Mouse (Mus musculus) intestine, postnatal 0 days (tissue): ENCODE measurements around the gene Ckap5. TPM values are rescaled to one million over a fixed set of nuclear protein-coding genes. Genes with fewer than 3 reads are reported as not detected.
A peak's percentile ranks its signal among the peaks of the same experiment; 100 is the strongest.

Experiments used
- ATAC-seq: fragments of 200-750 bp; cut with Nextera tagmentation; 2 replicates; pipeline ENCODE4 v1.8.0; 2017; ENCODE audit warnings: mild to moderate bottlenecking, moderate TSS enrichment, moderate library complexity
- H3K27ac ChIP-seq: fragments of 300-500 bp; sonication (generic); 2 replicates; pipeline ENCODE4 v1.5.1; 2014; ENCODE audit warnings: mild to moderate bottlenecking, low read depth, low read length, moderate library complexity
- H3K27me3 ChIP-seq: fragments of 300-500 bp; sonication (generic); replicated peaks from 2 replicates; pipeline ENCODE4 v1.6.1; 2014; ENCODE audit warnings: low read length, mixed read lengths; ENCODE audit not compliant: control insufficient read depth, insufficient read depth
- H3K36me3 ChIP-seq: fragments of 300-500 bp; sonication (generic); 2 replicates; pipeline ENCODE4 v1.6.1; 2014; ENCODE audit warnings: mild to moderate bottlenecking, moderate library complexity; ENCODE audit not compliant: control insufficient read depth, insufficient read depth
- H3K4me1 ChIP-seq: fragments of 300-500 bp; sonication (generic); replicated peaks from 2 replicates; pipeline ENCODE4 v1.6.1; 2014; ENCODE audit warnings: antibody characterized with exemption, low read length, mixed read lengths; ENCODE audit not compliant: control insufficient read depth, insufficient read depth
- H3K4me2 ChIP-seq: fragments of 300-500 bp; sonication (generic); replicated peaks from 2 replicates; pipeline ENCODE4 v1.6.1; 2014; ENCODE audit warnings: low read depth, mild to moderate bottlenecking, moderate library complexity
- H3K4me3 ChIP-seq: fragments of 300-500 bp; sonication (generic); 2 replicates; pipeline ENCODE4 v1.5.1; 2014; ENCODE audit warnings: low read depth, low read length
- H3K9ac ChIP-seq: fragments of 300-500 bp; sonication (generic); 2 replicates; pipeline ENCODE4 v1.6.1; 2014; ENCODE audit warnings: mild to moderate bottlenecking, low read depth, low read length
- H3K9me3 ChIP-seq: fragments of 300-500 bp; sonication (generic); 2 replicates; pipeline ENCODE4 v1.6.1; 2016; ENCODE audit warnings: mixed run types; ENCODE audit not compliant: control insufficient read depth
- CTCF ChIP-seq: sonication (generic); IDR thresholded peaks from 2 replicates; pipeline ENCODE4 v1.5.1; 2016; ENCODE audit warnings: low read depth, mild to moderate bottlenecking, control low read depth, antibody characterized with exemption, moderate library complexity
- WGBS: fragments of 180-500 bp; shearing (Covaris S2); extraction: QIAGEN DNeasy Blood & Tissue Kit; methylation state at CpG from one replicate; pipeline ENCODE4 v1.1.7; 2014; 5-methylcytosine and 5-hydroxymethylcytosine counted together
- polyA plus RNA-seq: library from polyadenylated mRNA; unstranded; fragments of >200 nt; fragmentation: Nextera tagmentation; extraction: Ambion mirVana; gene quantifications from 2 replicates; pipeline ENCODE4 v1.2.1, GENCODE M21; 2015

Ckap5 gene
- polyA plus RNA-seq, 1 experiment from 2014 or later: 19.3 TPM

DNA sequence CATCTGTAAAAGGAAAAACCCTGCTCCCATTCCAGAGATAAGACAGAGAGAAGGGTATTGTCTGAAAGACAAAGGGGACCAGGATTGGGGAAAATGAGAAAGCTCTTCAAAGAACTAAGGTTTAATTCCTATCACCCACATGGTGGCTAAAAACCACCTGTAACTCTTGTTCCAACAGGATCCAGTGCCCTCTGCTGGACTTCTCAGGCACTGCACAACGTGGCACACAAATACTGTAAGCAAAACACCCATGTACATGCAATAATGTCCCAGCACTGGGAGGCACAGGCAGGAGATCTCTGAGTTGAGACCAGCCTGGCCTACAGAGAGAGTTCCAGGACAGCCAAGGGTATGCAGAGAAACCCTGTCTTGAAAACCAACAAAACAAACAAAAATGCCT, 120.2 kb downstream of the Ckap5 start:
- WGBS: 40% methylated on average over 1 of the region's 1 CpGs
- no peak overlapping the region for H3K9ac ChIP-seq
- ATAC-seq: no peak
- H3K36me3 ChIP-seq: peaks cover 47% of the 10 kb centered on the region
- H3K4me3 ChIP-seq: no peak overlapping the region
- peak; percentile 78 for TF ChIP-seq CTCF
- H3K4me1 ChIP-seq: no peaks in the 10 kb centered on the region; the same call in 1 of the 2 replicates
- H3K9me3 ChIP-seq: no peaks in the 10 kb centered on the region
- no peak overlapping the region; the same call in 1 of the 2 replicates for H3K27ac ChIP-seq
- H3K4me2 ChIP-seq: no peak overlapping the region
- H3K27me3 ChIP-seq: no peaks in the 10 kb centered on the region

- 2% methylated on average over 15 of the region's 15 CpGs for WGBS
- peak; percentile 1; the same call in 1 of the 2 replicates for ATAC-seq
- H3K4me2 ChIP-seq: peak overlapping the region; percentile 84
- H3K4me3 ChIP-seq: peak overlapping the region; percentile 82
- peaks cover 45% of the 10 kb centered on the region for H3K36me3 ChIP-seq
- H3K4me1 ChIP-seq: no peaks in the 10 kb centered on the region; the same call in 1 of the 2 replicates
- H3K9ac ChIP-seq: peak overlapping the region; percentile 65
- no peaks in the 10 kb centered on the region for H3K27me3 ChIP-seq
- peak overlapping the region; percentile 89 for H3K27ac ChIP-seq
- no peaks in the 10 kb centered on the region for H3K9me3 ChIP-seq
- no peak for TF ChIP-seq CTCF
These were observed 122.6 kb downstream of the Ckap5 start for GRCm38 (mm10) chr2:91649152-91649551.

GRCm38 (mm10) chr2:91649553-91650359, 123.2 kb downstream of the Ckap5 start, which contains the start of the genes Zfp408 and Arhgap1:
Zfp408 (minus strand) TSS chr2:91649791.
Arhgap1 (plus strand) TSS chr2:91649860.
- Histone ChIP-seq H3K36me3 (peaks cover 45% of the 10 kb centered on the region), H3K4me1 (no peaks in the 10 kb centered on the region; the same call in 1 of the 2 replicates), H3K27ac (peak within 1 kb of the TSS; percentile 89), H3K27me3 (no peaks in the 10 kb centered on the region), H3K9ac (peak within 1 kb of the TSS; percentile 65), H3K4me2 (peak within 1 kb of the TSS; percentile 84), H3K4me3 (peak within 1 kb of the TSS; percentile 82), H3K9me3 (no peaks in the 10 kb centered on the region)
- TF ChIP-seq CTCF: peak; percentile 7; the same call in 1 of the 2 replicates
- under 1% methylated on average over 44 of the region's 44 CpGs for WGBS
- ATAC-seq: peak; percentile 90

GRCm38 (mm10) chr2:91650360-91650995, 123.9 kb downstream of the Ckap5 start:
- Histone ChIP-seq H3K27me3 (no peaks in the 10 kb centered on the region), H3K9me3 (no peaks in the 10 kb centered on the region), H3K27ac (peak overlapping the region; percentile 89), H3K36me3 (peaks cover 45% of the 10 kb centered on the region), H3K9ac (peak overlapping the region; percentile 64), H3K4me2 (peak overlapping the region; percentile 84), H3K4me1 (no peaks in the 10 kb centered on the region; the same call in 1 of the 2 replicates), H3K4me3 (peak overlapping the region; percentile 82)
- 5% methylated on average over 16 of the region's 16 CpGs for WGBS
- no peak for TF ChIP-seq CTCF
- peak; percentile 36; the same call in 1 of the 2 replicates for ATAC-seq

GRCm38 (mm10) chr2:91651458-91652258, 125.1 kb downstream of the Ckap5 start:
- H3K4me3 ChIP-seq: peak overlapping the region; percentile 82; the same call in 1 of the 2 replicates
- TF ChIP-seq CTCF: no peak
- WGBS: 62% methylated on average over 14 of the region's 14 CpGs
- H3K4me2 ChIP-seq: peak overlapping the region; percentile 84
- no peak overlapping the region for H3K27ac ChIP-seq
- no peaks in the 10 kb centered on the region for H3K27me3 ChIP-seq
- no peaks in the 10 kb centered on the region; the same call in 1 of the 2 replicates for H3K4me1 ChIP-seq
- no peak overlapping the region for H3K9ac ChIP-seq
- peaks cover 42% of the 10 kb centered on the region for H3K36me3 ChIP-seq
- H3K9me3 ChIP-seq: no peaks in the 10 kb centered on the region
- ATAC-seq: no peak
